Mouse (Mus musculus): ENCODE results near the gene Kcnc4. TPM values are rescaled to one million over a fixed set of nuclear protein-coding genes. Genes with fewer than 3 reads are reported as not detected.

The Kcnc4 gene
- polyA plus RNA-seq, 2 experiments, result not detected

DNA sequence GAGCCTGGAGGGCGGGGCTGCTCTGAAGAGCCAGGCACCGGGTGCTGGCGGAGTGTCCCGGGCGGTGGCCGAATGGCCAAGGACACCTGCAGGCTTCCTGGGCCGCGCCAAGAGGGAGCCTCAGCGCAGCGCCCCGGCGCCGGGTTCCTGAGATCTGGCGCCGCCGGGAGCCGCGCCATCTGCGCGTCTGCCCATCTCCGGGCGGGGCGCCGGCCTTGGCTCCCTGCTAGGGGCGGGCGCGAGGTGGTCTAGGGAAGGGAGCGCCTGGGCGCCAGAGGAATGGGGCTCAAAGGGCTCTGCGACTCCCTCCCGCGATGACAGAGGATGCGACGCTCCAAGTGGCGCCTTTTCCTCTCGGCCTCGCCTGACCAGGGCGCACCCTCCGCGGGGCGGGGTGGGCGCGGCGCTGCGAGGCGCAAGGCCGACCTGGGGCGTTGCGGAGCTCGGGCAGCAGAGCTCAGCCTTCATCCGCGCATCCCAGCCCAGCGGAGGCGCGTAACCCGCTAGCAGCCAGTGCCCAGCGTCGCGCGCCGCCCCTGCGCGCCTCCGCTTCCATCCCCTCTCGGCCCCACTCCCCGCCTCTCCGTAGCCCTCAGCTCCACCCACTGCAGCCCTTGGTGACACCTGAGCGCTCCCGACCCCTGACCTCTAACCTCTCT is 550 bp upstream of the Kcnc4 start:
- DNase-seq (ENCODE audit: low read depth in 3 of 3, low spot score in 3 of 3) (no peak), ATAC-seq (ENCODE audit: insufficient read depth) (no peak)
- Histone ChIP-seq H3K4me1 (replicated peaks; ENCODE audit: control insufficient read depth in 2 of 2, insufficient read depth in 2 of 2, low read length in 1 of 2) (no peaks in the 10 kb centered on the region), H3K4me2 (ENCODE audit: low read depth) (peak overlapping the region; percentile 31; the same call in 1 of the 2 replicates), H3K4me3 (ENCODE audit: insufficient read depth in 1 of 2, low read depth in 2 of 2, low read length in 2 of 2) (peak overlapping the region in 1 of 2 experiments; percentile 14; a peak in 1 of 4 replicates), H3K9me3 (ENCODE audit: control insufficient read depth, low read length) (no peaks in the 10 kb centered on the region), H3K9ac (replicated peaks) (no peak overlapping the region), H3K27me3 (ENCODE audit: control insufficient read depth, insufficient read depth, low read length) (peaks cover 63% of the 10 kb centered on the region), H3K27ac (no peak overlapping the region), H3K36me3 (replicated peaks; ENCODE audit: control insufficient read depth, insufficient read depth, low read depth) (no peaks in the 10 kb centered on the region)
- TF ChIP-seq CTCF (IDR thresholded peaks at IDR 0.05; ENCODE audit: low read depth) (no peak), EP300 (IDR thresholded peaks at IDR 0.05; ENCODE audit: low read depth) (no peak)
- WGBS (ENCODE audit: insufficient replicate concordance), result under 1% methylated on average over 69 of the region's 69 CpGs

DNA sequence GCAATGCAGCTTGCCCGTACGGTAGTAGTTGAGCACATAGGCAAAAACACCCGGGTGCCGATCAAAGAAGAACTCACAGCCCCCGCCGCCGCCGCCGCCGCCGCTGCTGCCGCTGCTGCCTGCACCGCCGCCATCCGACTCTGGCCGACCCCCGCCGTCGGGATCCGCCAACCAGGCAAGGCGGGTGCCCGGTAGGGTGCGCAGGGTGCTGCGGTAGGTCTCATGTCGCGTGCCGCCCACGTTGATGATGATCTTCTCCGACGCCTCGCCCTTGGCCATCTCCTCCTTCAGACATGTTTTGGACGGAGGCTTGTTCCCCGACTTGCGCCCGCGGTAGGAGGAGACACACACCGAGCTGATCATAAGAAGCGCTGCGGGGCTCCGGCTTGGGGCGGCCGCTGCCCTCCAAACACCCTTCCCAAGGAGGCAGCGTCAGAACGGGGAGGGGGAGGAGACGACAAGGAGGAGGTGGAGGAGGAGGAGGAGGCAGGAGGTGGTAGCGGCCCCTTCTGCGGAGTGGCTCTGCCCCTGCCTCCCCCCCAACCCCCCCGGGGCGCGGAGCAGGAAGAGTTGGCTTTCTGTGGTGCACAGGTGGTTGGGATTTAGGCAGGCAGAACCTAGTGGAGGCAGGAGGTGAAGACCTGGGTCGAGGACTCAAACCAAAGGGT is 690 bp downstream of the Kcnc4 start:
- no peak overlapping the region for H3K4me3 ChIP-seq (ENCODE audit: insufficient read depth in 1 of 2, low read depth in 2 of 2, low read length in 2 of 2)
- H3K36me3 ChIP-seq (replicated peaks; ENCODE audit: control insufficient read depth, insufficient read depth, low read depth), result no peaks in the 10 kb centered on the region
- TF ChIP-seq EP300 (IDR thresholded peaks at IDR 0.05; ENCODE audit: low read depth), result no peak
- no peak overlapping the region for H3K9ac ChIP-seq (replicated peaks)
- H3K27me3 ChIP-seq (ENCODE audit: control insufficient read depth, insufficient read depth, low read length), result peaks cover 63% of the 10 kb centered on the region
- peak overlapping the region; percentile 31; the same call in 1 of the 2 replicates for H3K4me2 ChIP-seq (ENCODE audit: low read depth)
- DNase-seq (ENCODE audit: low read depth in 3 of 3, low spot score in 3 of 3) (no peak), ATAC-seq (ENCODE audit: insufficient read depth) (no peak)
- no peaks in the 10 kb centered on the region for H3K4me1 ChIP-seq (replicated peaks; ENCODE audit: control insufficient read depth in 2 of 2, insufficient read depth in 2 of 2, low read length in 1 of 2)
- H3K9me3 ChIP-seq (ENCODE audit: control insufficient read depth, low read length), result no peaks in the 10 kb centered on the region
- 1% methylated on average over 49 of the region's 51 CpGs for WGBS (ENCODE audit: insufficient replicate concordance)
- no peak overlapping the region for H3K27ac ChIP-seq

DNA sequence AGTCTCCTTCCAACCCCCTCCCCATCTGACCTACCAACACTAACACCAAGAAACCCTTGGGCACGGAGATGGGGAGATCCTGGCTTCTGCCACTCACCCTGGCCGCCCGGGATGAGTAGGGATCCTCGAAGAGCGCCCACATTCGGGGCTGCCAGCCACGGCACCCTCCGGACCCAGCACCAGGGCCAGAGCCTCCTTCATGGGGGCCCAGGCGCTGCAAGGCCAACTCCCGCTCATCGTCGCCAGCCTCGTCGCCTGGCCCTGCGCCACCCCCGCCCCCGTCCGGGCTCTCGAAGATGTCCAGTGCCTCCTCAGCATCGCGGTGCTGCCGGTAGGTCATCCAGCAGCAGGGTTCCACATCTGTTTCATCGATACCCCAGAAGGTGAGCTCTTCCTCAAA is 1.2 kb downstream of the Kcnc4 start:
- WGBS (ENCODE audit: insufficient replicate concordance), result 2% methylated on average over 23 of the region's 23 CpGs
- TF ChIP-seq CTCF (IDR thresholded peaks at IDR 0.05; ENCODE audit: low read depth) (no peak), EP300 (IDR thresholded peaks at IDR 0.05; ENCODE audit: low read depth) (no peak)
- H3K27ac ChIP-seq, result no peak overlapping the region
- DNase-seq (ENCODE audit: low read depth in 3 of 3, low spot score in 3 of 3) (no peak), ATAC-seq (ENCODE audit: insufficient read depth) (no peak)
- no peak overlapping the region for H3K9ac ChIP-seq (replicated peaks)
- no peaks in the 10 kb centered on the region for H3K36me3 ChIP-seq (replicated peaks; ENCODE audit: control insufficient read depth, insufficient read depth, low read depth)
- no peaks in the 10 kb centered on the region for H3K9me3 ChIP-seq (ENCODE audit: control insufficient read depth, low read length)
- no peak overlapping the region for H3K4me3 ChIP-seq (ENCODE audit: insufficient read depth in 1 of 2, low read depth in 2 of 2, low read length in 2 of 2)
- H3K4me2 ChIP-seq (ENCODE audit: low read depth), result no peak overlapping the region
- no peaks in the 10 kb centered on the region for H3K4me1 ChIP-seq (replicated peaks; ENCODE audit: control insufficient read depth in 2 of 2, insufficient read depth in 2 of 2, low read length in 1 of 2)
- peaks cover 63% of the 10 kb centered on the region for H3K27me3 ChIP-seq (ENCODE audit: control insufficient read depth, insufficient read depth, low read length)

DNA sequence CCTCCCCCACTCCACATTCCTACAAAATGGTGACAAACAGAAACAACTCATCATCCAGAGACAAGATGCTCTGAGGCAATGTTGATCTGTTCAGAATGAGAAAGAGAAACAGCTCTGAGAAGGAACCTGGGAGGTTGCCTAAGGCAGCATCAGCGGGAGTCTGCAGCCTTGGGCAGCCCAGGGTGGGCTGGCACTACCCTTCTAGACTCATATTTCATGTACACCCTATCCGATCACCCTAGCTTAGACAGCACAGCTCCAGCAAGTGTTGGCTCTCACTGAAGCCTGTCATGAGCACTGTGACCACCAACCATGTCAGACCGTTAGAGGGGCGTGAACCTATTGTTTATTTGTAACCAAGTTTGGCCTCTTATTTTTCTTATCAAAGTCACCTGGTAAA is 5.1 kb downstream of the Kcnc4 start:
- no peak overlapping the region for H3K4me2 ChIP-seq (ENCODE audit: low read depth)
- H3K27me3 ChIP-seq (ENCODE audit: control insufficient read depth, insufficient read depth, low read length), result peaks cover 34% of the 10 kb centered on the region
- no peaks in the 10 kb centered on the region for H3K4me1 ChIP-seq (replicated peaks; ENCODE audit: control insufficient read depth in 2 of 2, insufficient read depth in 2 of 2, low read length in 1 of 2)
- H3K4me3 ChIP-seq (ENCODE audit: insufficient read depth in 1 of 2, low read depth in 2 of 2, low read length in 2 of 2), result no peak overlapping the region
- no peak for DNase-seq (ENCODE audit: low read depth in 3 of 3, low spot score in 3 of 3)
- no peak overlapping the region for H3K27ac ChIP-seq
- no peak for ATAC-seq (ENCODE audit: insufficient read depth)
- H3K36me3 ChIP-seq (replicated peaks; ENCODE audit: control insufficient read depth, insufficient read depth, low read depth), result no peaks in the 10 kb centered on the region
- TF ChIP-seq CTCF (IDR thresholded peaks at IDR 0.05; ENCODE audit: low read depth) (no peak), EP300 (IDR thresholded peaks at IDR 0.05; ENCODE audit: low read depth) (no peak)
- 53% methylated on average over 4 of the region's 4 CpGs for WGBS (ENCODE audit: insufficient replicate concordance)
- H3K9ac ChIP-seq (replicated peaks), result no peak overlapping the region
- no peaks in the 10 kb centered on the region for H3K9me3 ChIP-seq (ENCODE audit: control insufficient read depth, low read length)

DNA sequence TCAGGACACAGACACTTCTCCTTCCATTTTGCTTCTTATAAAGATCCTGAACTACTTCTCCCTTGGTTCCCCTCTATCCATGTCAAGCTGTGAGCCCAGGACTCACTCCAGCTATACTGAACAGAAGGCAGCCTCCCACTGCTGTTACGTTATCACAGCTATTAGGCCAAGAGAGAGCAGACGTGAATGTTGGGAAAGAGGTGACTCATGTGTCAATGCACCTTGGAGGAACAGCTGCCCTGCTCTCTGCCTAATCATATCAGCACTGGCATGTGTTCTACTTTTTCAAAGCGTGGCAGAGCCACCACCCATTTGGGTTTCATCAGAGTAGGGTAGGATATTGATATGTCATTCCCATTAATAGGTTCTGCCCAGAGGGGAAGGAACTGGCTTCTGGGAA is 12.5 kb downstream of the Kcnc4 start:
- H3K27me3 ChIP-seq (ENCODE audit: control insufficient read depth, insufficient read depth, low read length), result no peaks in the 10 kb centered on the region
- no peak overlapping the region for H3K4me2 ChIP-seq (ENCODE audit: low read depth)
- H3K4me1 ChIP-seq (replicated peaks; ENCODE audit: control insufficient read depth in 2 of 2, insufficient read depth in 2 of 2, low read length in 1 of 2), result no peaks in the 10 kb centered on the region
- no peak overlapping the region for H3K4me3 ChIP-seq (ENCODE audit: insufficient read depth in 1 of 2, low read depth in 2 of 2, low read length in 2 of 2)
- 55% methylated on average over 3 of the region's 3 CpGs for WGBS (ENCODE audit: insufficient replicate concordance)
- H3K9me3 ChIP-seq (ENCODE audit: control insufficient read depth, low read length), result no peaks in the 10 kb centered on the region
- no peaks in the 10 kb centered on the region for H3K36me3 ChIP-seq (replicated peaks; ENCODE audit: control insufficient read depth, insufficient read depth, low read depth)
- no peak for TF ChIP-seq CTCF (IDR thresholded peaks at IDR 0.05; ENCODE audit: low read depth)
- no peak overlapping the region for H3K27ac ChIP-seq
- DNase-seq (ENCODE audit: low read depth in 3 of 3, low spot score in 3 of 3), result no peak
- H3K9ac ChIP-seq (replicated peaks), result no peak overlapping the region
- no peak for ATAC-seq (ENCODE audit: insufficient read depth)
